Mouse (Mus musculus): ENCODE measurements around the gene S100a16.

DNA sequence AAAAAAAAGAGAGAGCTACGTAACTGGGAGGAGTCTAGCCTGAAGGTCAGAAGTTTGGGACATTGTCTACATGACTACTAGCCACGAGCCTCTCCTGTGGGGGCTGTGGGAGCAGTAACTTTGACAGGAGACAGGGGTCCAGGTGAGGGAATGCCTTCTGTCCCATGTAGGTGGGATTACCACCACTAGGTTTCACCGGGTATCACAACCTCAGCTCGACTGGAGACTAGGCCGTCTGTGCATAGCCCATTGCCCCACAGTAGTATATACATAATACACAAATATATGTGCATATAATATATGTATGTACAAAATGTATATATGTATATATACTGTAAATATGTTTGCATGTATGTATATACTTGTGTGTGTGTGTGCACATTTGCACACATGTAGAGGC is 44.1 kb downstream of the S100a16 start:
- TF ChIP-seq CTCF (IDR thresholded peaks at IDR 0.05; ENCODE audit: low read depth, low read length) (no peak), POLR2A (IDR thresholded peaks at IDR 0.05; ENCODE audit: extremely low read depth, insufficient read depth, low read length) (no peak)
